Mouse (Mus musculus): ENCODE results near the gene Plin5. TPM values are rescaled to one million over a fixed set of nuclear protein-coding genes. Genes with fewer than 3 reads are reported as not detected.
"Not testable (repeated sequence)": the region's sequence is repeated elsewhere in the genome, so short reads cannot be mapped to it uniquely, and the experiment has no call there.

Plin5 gene
- total and polyA plus RNA-seq, 3 experiments, result 112 to 160 (median 159) TPM

GRCm38 (mm10) chr17:56066451-56066850 lies 50.9 kb downstream of the Plin5 start:
- no peak overlapping the region for H3K27ac ChIP-seq
- H3K79me2 ChIP-seq (replicated peaks; ENCODE audit: control insufficient read depth, insufficient read depth, low read length), result no peaks in the 10 kb centered on the region
- H3K9ac ChIP-seq (ENCODE audit: low read depth, low read length), result no peak overlapping the region
- no peaks in the 10 kb centered on the region for H3K27me3 ChIP-seq (ENCODE audit: control insufficient read depth, insufficient read depth, low read length)
- no peak for DNase-seq
- intact Hi-C loops (cut with DNase I), result no loop called here
- H3K4me1 ChIP-seq (ENCODE audit: control insufficient read depth, insufficient read depth, low read length), result no peaks in the 10 kb centered on the region
- TF ChIP-seq POLR2A (IDR thresholded peaks at IDR 0.05; ENCODE audit: insufficient read depth, low read depth, low read length) (no peak), EP300 (IDR thresholded peaks at IDR 0.05; ENCODE audit: insufficient read depth, low read depth, low read length) (no peak), CTCF (IDR thresholded peaks at IDR 0.05) (no peak)
- no peak overlapping the region for H3K4me3 ChIP-seq
- no peaks in the 10 kb centered on the region for H3K36me3 ChIP-seq (ENCODE audit: control insufficient read depth, insufficient read depth, low read length)

DNA sequence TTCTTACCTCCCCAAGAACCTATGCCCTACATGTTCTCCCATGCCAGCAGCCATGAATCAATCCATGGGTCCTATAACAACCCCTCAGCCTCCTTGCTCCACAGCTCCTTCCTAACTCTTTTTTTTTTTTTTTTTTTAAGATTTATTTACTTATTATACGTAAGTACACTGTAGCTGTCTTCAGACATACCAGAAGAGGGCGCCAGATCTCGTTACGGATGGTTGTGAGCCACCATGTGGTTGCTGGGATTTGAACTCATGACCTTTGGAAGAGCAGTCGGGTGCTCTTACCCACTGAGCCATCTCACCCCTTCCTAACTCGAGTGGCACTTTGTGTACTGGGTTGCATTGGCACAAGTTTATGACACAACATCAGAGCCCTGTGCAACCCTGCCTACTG lies 51.7 kb downstream of the Plin5 start:
- 82% methylated on average over 6 of the region's 6 CpGs for WGBS
- DNase-seq; intact Hi-C loops (cut with DNase I); H3K4me3 ChIP-seq; H3K4me1 ChIP-seq (ENCODE audit: control insufficient read depth, insufficient read depth, low read length); H3K27ac ChIP-seq; H3K9ac ChIP-seq (ENCODE audit: low read depth, low read length); H3K79me2 ChIP-seq (replicated peaks; ENCODE audit: control insufficient read depth, insufficient read depth, low read length); H3K36me3 ChIP-seq (ENCODE audit: control insufficient read depth, insufficient read depth, low read length); H3K27me3 ChIP-seq (ENCODE audit: control insufficient read depth, insufficient read depth, low read length): not testable (repeated sequence)
- TF ChIP-seq CTCF (IDR thresholded peaks at IDR 0.05), result peak; percentile 22

- no peak overlapping the region for H3K9ac ChIP-seq (ENCODE audit: low read depth, low read length)
- 89% methylated on average over 7 of the region's 7 CpGs for WGBS
Observed at GRCm38 (mm10) chr17:56062081-56062480, 55.3 kb downstream of the Plin5 start.

More at GRCm38 (mm10) chr17:56062081-56062480, 55.3 kb downstream of the Plin5 start:
- Histone ChIP-seq H3K27me3 (ENCODE audit: control insufficient read depth, insufficient read depth, low read length) (no peaks in the 10 kb centered on the region), H3K4me1 (ENCODE audit: control insufficient read depth, insufficient read depth, low read length) (no peaks in the 10 kb centered on the region; the same call in 1 of the 2 replicates), H3K4me3 (no peak overlapping the region), H3K27ac (no peak overlapping the region), H3K79me2 (replicated peaks; ENCODE audit: control insufficient read depth, insufficient read depth, low read length) (no peaks in the 10 kb centered on the region), H3K36me3 (ENCODE audit: control insufficient read depth, insufficient read depth, low read length) (no peaks in the 10 kb centered on the region)
- no peak for DNase-seq
- intact Hi-C loops (cut with DNase I), result no loop called here
- TF ChIP-seq CTCF (IDR thresholded peaks at IDR 0.05) (no peak), POLR2A (IDR thresholded peaks at IDR 0.05; ENCODE audit: insufficient read depth, low read depth, low read length) (no peak), EP300 (IDR thresholded peaks at IDR 0.05; ENCODE audit: insufficient read depth, low read depth, low read length) (no peak)

Other genes starting within 250 kb of the Plin5 start
- gene Zfp119a, start 238.7 kb downstream of the Plin5 start, total RNA-seq (2021), result 1 to 10 TPM; 4.0 to 4.2 TPM
- gene Zfp119a, start 238.7 kb downstream of the Plin5 start, polyA plus RNA-seq (2012; rRNA removed), result 0.43 and 1.0 TPM in 2 replicates
- gene Zfp959, start 225.5 kb downstream of the Plin5 start, total RNA-seq (2021), result 1 to 10 TPM; 3.8 TPM
- 1.4 and 2.1 TPM in 2 replicates for gene Zfp959, start 225.5 kb downstream of the Plin5 start, polyA plus RNA-seq (2012; rRNA removed)
- gene Zfp119b, start 168.1 kb downstream of the Plin5 start, total RNA-seq (2021), result 1 to 10 TPM; 2.5 to 3.9 TPM
- 0.49 and 1.2 TPM in 2 replicates for gene Zfp119b, start 168.1 kb downstream of the Plin5 start, polyA plus RNA-seq (2012; rRNA removed)
- under 1 TPM; 0.34 to 0.91 TPM for gene Ebi3, start 165.0 kb downstream of the Plin5 start, total RNA-seq (2021)
- gene Ebi3, start 165.0 kb downstream of the Plin5 start, polyA plus RNA-seq (2012; rRNA removed), result 1.3 and 4.1 TPM in 2 replicates
- 1 to 10 TPM; 8.3 to 9.2 TPM for gene Yju2, start 158.5 kb downstream of the Plin5 start, total RNA-seq (2021)
- 3.7 and 4.2 TPM in 2 replicates for gene Yju2, start 158.5 kb downstream of the Plin5 start, polyA plus RNA-seq (2012; rRNA removed)
- gene Shd, start 147.1 kb downstream of the Plin5 start, total RNA-seq (2021), result under 1 TPM; 0.63 to 0.64 TPM
- 1.9 TPM in 2 replicates for gene Shd, start 147.1 kb downstream of the Plin5 start, polyA plus RNA-seq (2012; rRNA removed)
- under 1 TPM; 0.50 to 0.61 TPM for gene Fsd1, start 131.1 kb downstream of the Plin5 start, total RNA-seq (2021)
- gene Fsd1, start 131.1 kb downstream of the Plin5 start, polyA plus RNA-seq (2012; rRNA removed), result 0.35 and 0.76 TPM in 2 replicates
- 10 to 100 TPM; 12.2 to 14.8 TPM for gene Stap2, start 112.0 kb downstream of the Plin5 start, total RNA-seq (2021)
- 28.6 and 30.6 TPM in 2 replicates for gene Stap2, start 112.0 kb downstream of the Plin5 start, polyA plus RNA-seq (2012; rRNA removed)
- gene Mpnd, start 111.9 kb downstream of the Plin5 start, total RNA-seq (2021), result 10 to 100 TPM; 63.1 to 78.9 TPM
- gene Mpnd, start 111.9 kb downstream of the Plin5 start, polyA plus RNA-seq (2012; rRNA removed), result 68.0 and 75.8 TPM in 2 replicates
- gene Sh3gl1, start 81.0 kb downstream of the Plin5 start, total RNA-seq (2021), result 10 to 100 TPM; 13.6 to 14.3 TPM
- 26.4 and 27.4 TPM in 2 replicates for gene Sh3gl1, start 81.0 kb downstream of the Plin5 start, polyA plus RNA-seq (2012; rRNA removed)
- 1 to 10 TPM in 1 of 2 experiments, under 1 TPM in 1; 0.99 to 1.3 TPM for gene Chaf1a, start 77.2 kb downstream of the Plin5 start, total RNA-seq (2021)
- gene Chaf1a, start 77.2 kb downstream of the Plin5 start, polyA plus RNA-seq (2012; rRNA removed), result 0.45 and 0.67 TPM in 2 replicates
- gene Ubxn6, start 42.6 kb downstream of the Plin5 start, total RNA-seq (2021), result 10 to 100 TPM; 47.6 to 53.5 TPM
- 64.4 and 79.3 TPM in 2 replicates for gene Ubxn6, start 42.6 kb downstream of the Plin5 start, polyA plus RNA-seq (2012; rRNA removed)
- 10 to 100 TPM; 32.5 to 35.0 TPM for gene Hdgfl2, start 38.0 kb downstream of the Plin5 start, total RNA-seq (2021)
- 30.2 and 31.5 TPM in 2 replicates for gene Hdgfl2, start 38.0 kb downstream of the Plin5 start, polyA plus RNA-seq (2012; rRNA removed)
- gene Plin4, start 7.8 kb downstream of the Plin5 start, total RNA-seq (2021), result 100 to 1,000 TPM; 151 to 170 TPM
- gene Plin4, start 7.8 kb downstream of the Plin5 start, polyA plus RNA-seq (2012; rRNA removed), result 114 and 167 TPM in 2 replicates
- 10 to 100 TPM; 57.0 to 74.6 TPM for gene Lrg1, start 4.4 kb upstream of the Plin5 start, total RNA-seq (2021)
- gene Lrg1, start 4.4 kb upstream of the Plin5 start, polyA plus RNA-seq (2012; rRNA removed), result 38.2 and 77.7 TPM in 2 replicates
- gene Sema6b, start 22.7 kb upstream of the Plin5 start, total RNA-seq (2021), result 10 to 100 TPM in 1 of 2 experiments, 1 to 10 TPM in 1; 8.9 to 12.6 TPM
- gene Sema6b, start 22.7 kb upstream of the Plin5 start, polyA plus RNA-seq (2012; rRNA removed), result 5.3 and 8.6 TPM in 2 replicates
- gene Tnfaip8l1, start 44.9 kb upstream of the Plin5 start, total RNA-seq (2021), result 1 to 10 TPM; 1.1 to 1.7 TPM
- 3.6 and 4.5 TPM in 2 replicates for gene Tnfaip8l1, start 44.9 kb upstream of the Plin5 start, polyA plus RNA-seq (2012; rRNA removed)
- 10 to 100 TPM; 25.4 to 28.3 TPM for gene Mydgf, start 66.3 kb upstream of the Plin5 start, total RNA-seq (2021)
- 26.0 and 29.1 TPM in 2 replicates for gene Mydgf, start 66.3 kb upstream of the Plin5 start, polyA plus RNA-seq (2012; rRNA removed)
- gene Dpp9, start 101.3 kb upstream of the Plin5 start, total RNA-seq (2021), result 10 to 100 TPM; 40.4 to 41.4 TPM
- gene Dpp9, start 101.3 kb upstream of the Plin5 start, polyA plus RNA-seq (2012; rRNA removed), result 38.6 and 43.4 TPM in 2 replicates
- gene Fem1a, start 139.2 kb upstream of the Plin5 start, total RNA-seq (2021), result 100 to 1,000 TPM; 108 to 124 TPM
- 81.5 and 104 TPM in 2 replicates for gene Fem1a, start 139.2 kb upstream of the Plin5 start, polyA plus RNA-seq (2012; rRNA removed)
- gene Ticam1, start 159.2 kb upstream of the Plin5 start, total RNA-seq (2021), result 1 to 10 TPM; 8.0 TPM
- gene Ticam1, start 159.2 kb upstream of the Plin5 start, polyA plus RNA-seq (2012; rRNA removed), result 16.8 and 18.0 TPM in 2 replicates
- 100 to 1,000 TPM; 160 to 221 TPM for gene Plin3, start 175.3 kb upstream of the Plin5 start, total RNA-seq (2021)
- 65.6 and 66.2 TPM in 2 replicates for gene Plin3, start 175.3 kb upstream of the Plin5 start, polyA plus RNA-seq (2012; rRNA removed)
- gene Arrdc5, start 182.7 kb upstream of the Plin5 start, total RNA-seq (2021), result not detected
- gene Arrdc5, start 182.7 kb upstream of the Plin5 start, polyA plus RNA-seq (2012; rRNA removed), result 0.32 TPM in 1 of 2 replicates, not detected in the other
- 1 to 10 TPM; 2.0 to 2.4 TPM for gene Uhrf1, start 185.7 kb upstream of the Plin5 start, total RNA-seq (2021)
- 0.85 and 1.2 TPM in 2 replicates for gene Uhrf1, start 185.7 kb upstream of the Plin5 start, polyA plus RNA-seq (2012; rRNA removed)
- 10 to 100 TPM; 26.2 to 36.1 TPM for gene Kdm4b, start 208.5 kb upstream of the Plin5 start, total RNA-seq (2021)
- 23.0 and 29.7 TPM in 2 replicates for gene Kdm4b, start 208.5 kb upstream of the Plin5 start, polyA plus RNA-seq (2012; rRNA removed)

All from heart, adult 2 months (tissue).